Mouse (Mus musculus): ENCODE measurements around the gene Lcp1. TPM values are rescaled to one million over a fixed set of nuclear protein-coding genes. Genes with fewer than 3 reads are reported as not detected.

Lcp1 gene
- total and polyA plus RNA-seq, 2 experiments from 2014 or later, result 6.5 to 8.3 TPM

DNA sequence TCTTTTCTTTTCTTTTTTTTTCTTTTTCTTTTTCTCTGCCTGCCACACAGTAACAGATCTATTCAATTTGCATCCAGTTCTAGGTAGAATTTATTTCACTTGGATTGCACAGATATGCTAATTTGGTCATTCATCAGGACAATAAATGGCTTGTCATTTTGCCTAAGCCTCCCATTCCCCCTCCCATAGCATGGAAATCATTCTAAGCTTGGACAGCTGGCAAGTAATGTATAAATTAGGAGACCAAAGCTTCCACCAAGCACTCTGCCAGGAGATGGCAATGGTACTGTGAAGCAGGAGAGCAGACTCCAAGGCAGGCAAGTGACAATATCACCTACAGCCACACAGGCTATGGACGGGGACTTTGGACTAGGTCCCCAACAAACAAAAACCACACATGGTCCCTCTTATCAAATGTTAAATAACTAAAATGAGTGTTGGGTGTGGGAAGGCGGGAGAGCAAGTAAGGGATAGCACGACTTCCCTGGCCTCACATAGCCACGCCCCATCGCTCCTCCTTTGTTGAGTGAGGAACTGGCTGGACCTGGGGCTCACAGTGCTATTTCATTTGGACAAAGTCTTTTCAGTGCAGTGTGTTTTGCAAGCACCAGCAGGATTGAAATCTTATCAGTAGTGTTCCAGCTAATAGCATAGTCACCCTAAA, 88.5 kb downstream of the Lcp1 start:
- no peak overlapping the region for H3K27ac ChIP-seq
- TF ChIP-seq CTCF (IDR thresholded peaks at IDR 0.05; ENCODE audit: low read depth), result no peak
- H3K9ac ChIP-seq (replicated peaks; ENCODE audit: low read length), result no peak overlapping the region
- H3K9me3 ChIP-seq (ENCODE audit: low read length), result no peaks in the 10 kb centered on the region
- DNase-seq (ENCODE audit: low spot score) (peak; percentile 16), ATAC-seq (no peak)
- H3K27me3 ChIP-seq (ENCODE audit: insufficient read depth, low read length), result no peaks in the 10 kb centered on the region
- 56% methylated on average over 5 of the region's 5 CpGs for WGBS
- H3K4me3 ChIP-seq (ENCODE audit: low read length), result no peak overlapping the region
- no peaks in the 10 kb centered on the region for H3K4me1 ChIP-seq (ENCODE audit: insufficient read depth, low read length)
- no peaks in the 10 kb centered on the region for H3K36me3 ChIP-seq (ENCODE audit: insufficient read depth, low read length)
- no peak overlapping the region for H3K4me2 ChIP-seq (ENCODE audit: low read depth, low read length)

- Histone ChIP-seq H3K4me3 (ENCODE audit: low read length) (no peak overlapping the region), H3K9ac (replicated peaks; ENCODE audit: low read length) (no peak overlapping the region), H3K27me3 (ENCODE audit: insufficient read depth, low read length) (no peaks in the 10 kb centered on the region), H3K36me3 (ENCODE audit: insufficient read depth, low read length) (no peaks in the 10 kb centered on the region), H3K27ac (no peak overlapping the region), H3K4me2 (ENCODE audit: low read depth, low read length) (no peak overlapping the region), H3K9me3 (ENCODE audit: low read length) (no peaks in the 10 kb centered on the region), H3K4me1 (ENCODE audit: insufficient read depth, low read length) (no peaks in the 10 kb centered on the region)
- 85% methylated on average over 6 of the region's 6 CpGs for WGBS
- no peak for TF ChIP-seq CTCF (IDR thresholded peaks at IDR 0.05; ENCODE audit: low read depth)
- no peak for ATAC-seq
- DNase-seq (ENCODE audit: low spot score), result no peak
Measured at GRCm38 (mm10) chr14:75222386-75222785, 91.5 kb downstream of the Lcp1 start.

- H3K36me3 ChIP-seq (ENCODE audit: insufficient read depth, low read length), result no peaks in the 10 kb centered on the region
- no peak overlapping the region for H3K4me2 ChIP-seq (ENCODE audit: low read depth, low read length)
- H3K4me1 ChIP-seq (ENCODE audit: insufficient read depth, low read length), result no peaks in the 10 kb centered on the region
- no peaks in the 10 kb centered on the region for H3K9me3 ChIP-seq (ENCODE audit: low read length)
- H3K27ac ChIP-seq, result no peak overlapping the region
- TF ChIP-seq CTCF (IDR thresholded peaks at IDR 0.05; ENCODE audit: low read depth), result no peak
- 81% methylated on average over 6 of the region's 6 CpGs for WGBS
- DNase-seq (ENCODE audit: low spot score) (no peak), ATAC-seq (no peak)
- no peaks in the 10 kb centered on the region for H3K27me3 ChIP-seq (ENCODE audit: insufficient read depth, low read length)
- no peak overlapping the region for H3K9ac ChIP-seq (replicated peaks; ENCODE audit: low read length)
- no peak overlapping the region for H3K4me3 ChIP-seq (ENCODE audit: low read length)
Measured at GRCm38 (mm10) chr14:75227453-75228084, 96.7 kb downstream of the Lcp1 start.

- ATAC-seq, result no peak
- no peak overlapping the region for H3K9ac ChIP-seq (replicated peaks; ENCODE audit: low read length)
- 70% methylated on average over 2 of the region's 2 CpGs for WGBS
- H3K9me3 ChIP-seq (ENCODE audit: low read length), result no peaks in the 10 kb centered on the region
- H3K27ac ChIP-seq, result no peak overlapping the region
- H3K4me2 ChIP-seq (ENCODE audit: low read depth, low read length), result no peak overlapping the region
- H3K4me1 ChIP-seq (ENCODE audit: insufficient read depth, low read length), result no peaks in the 10 kb centered on the region
- no peaks in the 10 kb centered on the region for H3K27me3 ChIP-seq (ENCODE audit: insufficient read depth, low read length)
- H3K36me3 ChIP-seq (ENCODE audit: insufficient read depth, low read length), result no peaks in the 10 kb centered on the region
- peak; percentile 66 for TF ChIP-seq CTCF (IDR thresholded peaks at IDR 0.05; ENCODE audit: low read depth)
- peak; percentile 34 for DNase-seq (ENCODE audit: low spot score)
- no peak overlapping the region for H3K4me3 ChIP-seq (ENCODE audit: low read length)
Measured at GRCm38 (mm10) chr14:75229834-75230233, 98.9 kb downstream of the Lcp1 start.

DNA sequence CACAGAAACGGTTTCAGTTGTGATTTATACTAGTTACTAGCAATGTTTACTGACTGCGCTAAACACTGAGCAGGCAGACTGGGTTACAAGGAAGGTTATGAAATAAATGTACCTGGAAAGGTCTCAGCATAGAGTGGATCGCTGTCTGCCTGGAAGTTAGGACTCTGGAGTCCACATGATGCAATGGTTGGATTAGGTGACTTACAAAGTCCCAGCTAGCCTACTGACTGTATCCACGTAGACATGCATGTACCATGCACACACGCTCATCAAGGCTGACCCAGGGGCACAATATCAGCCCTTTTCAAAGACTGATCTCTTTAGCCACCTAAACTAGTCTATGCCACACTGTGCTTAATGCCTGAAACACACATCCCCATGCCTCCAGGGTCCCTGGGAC, 102.2 kb downstream of the Lcp1 start:
- WGBS, result 87% methylated on average over 5 of the region's 5 CpGs
- Histone ChIP-seq H3K4me2 (ENCODE audit: low read depth, low read length) (no peak overlapping the region), H3K9ac (replicated peaks; ENCODE audit: low read length) (no peak overlapping the region), H3K36me3 (ENCODE audit: insufficient read depth, low read length) (no peaks in the 10 kb centered on the region), H3K4me3 (ENCODE audit: low read length) (no peak overlapping the region), H3K4me1 (ENCODE audit: insufficient read depth, low read length) (peaks cover 5% of the 10 kb centered on the region; the same call in 1 of the 2 replicates), H3K9me3 (ENCODE audit: low read length) (no peaks in the 10 kb centered on the region), H3K27me3 (ENCODE audit: insufficient read depth, low read length) (no peaks in the 10 kb centered on the region), H3K27ac (no peak overlapping the region)
- ATAC-seq (no peak), DNase-seq (ENCODE audit: low spot score) (no peak)
- no peak for TF ChIP-seq CTCF (IDR thresholded peaks at IDR 0.05; ENCODE audit: low read depth)

DNA sequence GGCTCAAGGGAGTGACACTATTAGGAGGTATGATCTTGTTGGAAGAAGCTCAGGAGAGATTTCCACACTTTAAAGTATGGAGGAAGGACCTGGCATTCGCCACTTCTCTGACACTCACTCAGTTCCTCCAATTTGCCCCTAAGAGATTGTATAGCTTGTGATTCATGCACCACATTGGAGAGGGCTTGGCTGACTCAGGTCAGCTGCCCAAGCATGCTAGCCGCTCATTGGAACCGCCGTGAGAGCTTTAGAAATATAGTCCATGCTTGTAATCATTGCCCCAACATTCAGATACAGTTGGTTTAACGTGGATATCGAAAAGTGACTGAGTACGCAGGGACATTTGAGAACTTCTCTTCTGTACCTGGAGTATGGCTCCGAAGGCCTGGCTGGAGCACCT, 104.7 kb downstream of the Lcp1 start:
- no peak for ATAC-seq
- no peaks in the 10 kb centered on the region for H3K27me3 ChIP-seq (ENCODE audit: insufficient read depth, low read length)
- H3K9ac ChIP-seq (replicated peaks; ENCODE audit: low read length), result no peak overlapping the region
- H3K4me2 ChIP-seq (ENCODE audit: low read depth, low read length), result peak overlapping the region; percentile 42
- no peaks in the 10 kb centered on the region for H3K9me3 ChIP-seq (ENCODE audit: low read length)
- WGBS, result 67% methylated on average over 8 of the region's 8 CpGs
- H3K4me1 ChIP-seq (ENCODE audit: insufficient read depth, low read length), result peaks cover 5% of the 10 kb centered on the region; the same call in 1 of the 2 replicates
- no peaks in the 10 kb centered on the region for H3K36me3 ChIP-seq (ENCODE audit: insufficient read depth, low read length)
- no peak for DNase-seq (ENCODE audit: low spot score)
- TF ChIP-seq CTCF (IDR thresholded peaks at IDR 0.05; ENCODE audit: low read depth), result no peak
- H3K27ac ChIP-seq, result no peak overlapping the region
- no peak overlapping the region for H3K4me3 ChIP-seq (ENCODE audit: low read length)
